Mouse (Mus musculus) layer of hippocampus, postnatal 14 days (tissue): ENCODE results near the gene Myl4. TPM values are rescaled to one million over a fixed set of nuclear protein-coding genes. Genes with fewer than 3 reads are reported as not detected.
"Not testable (repeated sequence)": the region's sequence is repeated elsewhere in the genome, so short reads cannot be mapped to it uniquely, and the experiment has no call there.

ENCODE experiments used
- DNase-seq, 2 experiments: peaks; one replicate each; pipeline ENCODE4 v3.0.0; 2021 to 2022; ENCODE audit warnings: low spot score in 2 of 2, mixed read lengths in 1 of 2
- long read RNA-seq, 2 experiments: library from polyadenylated mRNA; stranded (forward); transcript quantifications; one replicate each; pipeline ENCODE4 v2.0.0; 2021
- total RNA-seq, 2 experiments: library from RNA; stranded (reverse); gene quantifications; 2 replicates each; pipeline ENCODE4 v1.2.3; 2021

Myl4 gene
- 1 to 10 TPM; 3.6 to 4.9 TPM for total RNA-seq
- long read RNA-seq, experiment 1, partial matches to known transcripts: 2 of 6 reads
- long read RNA-seq, experiment 1, other reads (novel, unspliced or antisense): 4 of 6 reads
- long read RNA-seq, experiment 2, partial matches to known transcripts: 2 of 3 reads
- long read RNA-seq, experiment 2, other reads (novel, unspliced or antisense): 1 of 3 reads

DNA sequence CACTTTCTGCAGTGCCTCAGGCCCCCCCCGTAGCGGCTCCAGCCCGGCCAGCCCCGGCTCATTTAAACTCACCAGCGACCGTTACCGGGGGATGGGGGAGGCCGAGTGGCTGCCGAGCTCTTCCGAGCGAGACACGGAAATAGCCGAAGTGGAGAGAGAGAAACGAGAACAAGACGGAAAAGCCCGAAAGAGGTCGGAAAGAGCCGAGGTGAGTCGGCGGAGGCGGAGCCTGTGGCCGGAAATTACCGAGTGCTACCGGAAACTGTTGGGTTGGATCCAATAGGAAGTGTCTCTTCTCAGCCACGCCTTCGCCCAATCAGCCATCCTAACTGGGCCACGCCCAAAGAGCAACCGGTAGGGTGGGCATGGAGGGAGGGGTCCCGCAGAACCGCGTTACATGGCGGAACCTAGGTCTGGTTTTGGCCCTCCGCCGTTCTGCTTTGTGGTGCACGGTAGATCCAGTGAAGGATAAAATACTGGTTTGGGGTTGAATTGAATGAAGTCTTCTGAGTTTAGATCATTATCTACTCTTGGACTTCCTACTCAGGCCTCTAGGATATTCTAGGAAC, at the start of gene Myl4, which contains the start of gene Cdc27:
TSS of gene Myl4 (plus strand) at position 258 of the 569 bp plus-strand sequence.
TSS of gene Cdc27 (minus strand) at position 215 of the 569 bp plus-strand sequence.
- DNase-seq: peak; percentile 100

- no peak for DNase-seq
These were observed 42.0 kb upstream of the Myl4 start for GRCm38 (mm10) chr11:104508455-104508854.

DNA sequence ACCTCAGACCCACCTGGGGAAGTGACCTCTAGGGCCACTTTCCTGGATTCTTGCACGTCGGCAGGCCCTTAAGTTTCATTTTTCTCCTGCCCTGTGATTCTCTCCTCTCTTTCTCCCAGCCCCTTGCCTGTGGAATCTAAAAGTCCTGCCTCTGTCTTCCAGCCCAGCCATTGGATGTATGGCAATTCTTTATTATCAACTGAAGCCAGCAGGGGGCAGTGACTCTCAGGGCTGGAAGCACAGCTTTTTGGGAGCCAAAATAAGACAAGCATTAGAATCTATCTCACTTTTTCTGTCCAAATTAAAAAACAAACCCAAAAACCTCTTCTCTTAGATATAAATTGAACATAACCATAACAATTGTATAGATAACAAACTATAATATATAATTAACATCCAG, 39.9 kb upstream of the Myl4 start:
- peak in 1 of 2 experiments; percentile 11 for DNase-seq

DNA sequence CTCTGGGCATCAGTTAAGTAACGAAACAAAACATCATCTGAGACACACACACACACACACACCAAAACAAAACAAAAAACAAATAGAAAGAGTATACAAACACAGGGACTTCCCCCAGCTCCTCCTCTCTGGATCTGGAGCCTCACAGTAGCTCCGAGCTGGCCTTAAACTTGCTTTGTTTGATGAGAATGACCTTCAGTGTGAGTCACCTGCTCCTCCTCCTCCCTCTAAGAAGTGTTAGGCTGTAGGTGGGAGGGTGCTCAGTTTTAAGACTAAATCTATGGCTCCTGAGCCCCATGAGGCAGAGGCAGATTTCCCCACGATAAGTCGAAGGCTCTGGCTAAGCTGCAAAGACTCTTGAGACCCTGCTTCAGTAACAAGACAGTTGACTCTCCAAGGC, 38.0 kb upstream of the Myl4 start:
- DNase-seq: no peak

GRCm38 (mm10) chr11:104525935-104526334, 24.5 kb upstream of the Myl4 start:
- no peak for DNase-seq

GRCm38 (mm10) chr11:104536843-104537242, 13.6 kb upstream of the Myl4 start:
- no peak for DNase-seq

GRCm38 (mm10) chr11:104537945-104538555, 12.4 kb upstream of the Myl4 start:
- DNase-seq: no peak

DNA sequence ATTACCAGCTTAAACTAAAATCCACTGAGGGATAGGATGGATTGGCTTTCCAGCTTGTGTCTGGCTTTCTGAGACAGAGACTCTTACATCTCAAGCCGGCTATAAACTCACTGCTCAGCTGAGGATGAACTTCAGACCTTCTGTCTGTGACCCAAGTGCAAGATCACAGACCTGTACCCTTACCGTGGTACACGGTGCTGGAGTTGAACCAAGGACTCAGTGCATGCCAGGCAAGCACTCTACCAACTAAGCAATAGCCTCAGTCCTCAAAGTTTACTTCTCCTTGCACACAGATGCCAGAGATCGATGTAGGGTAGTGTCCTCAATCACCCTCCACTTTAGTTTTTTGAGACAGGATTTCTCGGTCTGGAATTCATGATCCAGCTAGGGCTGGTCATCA, 10.7 kb upstream of the Myl4 start:
- no peak for DNase-seq

DNA sequence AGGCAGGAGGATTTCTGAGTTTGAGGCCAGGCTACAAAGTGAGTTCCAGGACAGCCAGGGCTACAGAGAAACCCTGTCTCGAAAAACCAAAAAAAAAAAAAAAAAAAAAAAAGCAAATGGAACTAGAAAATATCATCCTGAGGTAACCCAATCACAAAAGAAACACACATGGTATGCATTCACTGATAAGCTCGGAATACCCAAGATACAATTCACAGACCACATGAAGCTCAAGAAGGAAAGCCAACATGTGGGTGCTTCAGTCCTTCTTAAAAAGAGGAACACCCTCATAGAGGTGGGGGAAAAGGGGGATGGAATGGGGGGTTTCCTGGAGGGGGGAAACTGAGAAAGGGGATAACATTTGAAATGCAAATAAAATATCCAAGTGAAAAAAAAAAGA, 7.1 kb upstream of the Myl4 start:
- not testable (repeated sequence) for DNase-seq

DNA sequence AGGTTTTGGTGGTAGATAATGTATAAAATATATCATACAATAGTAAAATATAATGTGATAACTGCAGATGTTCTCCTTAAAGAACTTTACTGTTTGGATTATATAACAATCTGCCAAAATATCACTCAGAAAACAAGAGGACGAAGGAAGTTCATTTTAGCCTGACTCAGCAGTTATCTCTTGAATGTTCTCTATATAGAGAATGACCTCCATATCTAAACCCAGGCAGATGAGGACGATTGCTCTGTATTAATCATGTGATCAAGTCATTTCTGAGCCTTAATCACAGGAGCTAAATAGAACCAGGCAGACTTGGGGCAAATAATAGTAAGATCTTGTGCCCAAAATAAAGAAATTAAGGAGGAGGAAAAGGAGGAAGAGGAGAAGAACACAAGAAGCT, 6.0 kb upstream of the Myl4 start:
- DNase-seq: no peak

DNA sequence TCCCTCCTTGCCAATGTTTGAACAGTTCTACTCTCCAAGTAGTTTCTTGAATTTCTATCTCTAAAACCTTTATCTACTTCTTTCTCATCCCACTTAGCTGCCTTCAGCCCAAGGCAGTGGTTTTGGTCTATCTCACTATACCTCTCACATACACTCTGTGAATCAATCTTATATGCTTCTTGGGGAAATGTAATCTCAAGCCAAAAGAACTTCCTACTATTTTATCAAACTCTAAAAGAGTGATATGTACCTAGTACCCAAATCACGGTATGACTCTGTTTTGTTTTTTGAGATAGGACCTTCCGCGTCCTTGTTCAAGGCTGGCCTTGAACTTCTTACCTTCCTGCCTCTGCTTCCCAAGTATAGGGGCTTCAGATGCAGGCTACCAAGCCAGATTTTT, 3.0 kb upstream of the Myl4 start:
- no peak for DNase-seq

DNA sequence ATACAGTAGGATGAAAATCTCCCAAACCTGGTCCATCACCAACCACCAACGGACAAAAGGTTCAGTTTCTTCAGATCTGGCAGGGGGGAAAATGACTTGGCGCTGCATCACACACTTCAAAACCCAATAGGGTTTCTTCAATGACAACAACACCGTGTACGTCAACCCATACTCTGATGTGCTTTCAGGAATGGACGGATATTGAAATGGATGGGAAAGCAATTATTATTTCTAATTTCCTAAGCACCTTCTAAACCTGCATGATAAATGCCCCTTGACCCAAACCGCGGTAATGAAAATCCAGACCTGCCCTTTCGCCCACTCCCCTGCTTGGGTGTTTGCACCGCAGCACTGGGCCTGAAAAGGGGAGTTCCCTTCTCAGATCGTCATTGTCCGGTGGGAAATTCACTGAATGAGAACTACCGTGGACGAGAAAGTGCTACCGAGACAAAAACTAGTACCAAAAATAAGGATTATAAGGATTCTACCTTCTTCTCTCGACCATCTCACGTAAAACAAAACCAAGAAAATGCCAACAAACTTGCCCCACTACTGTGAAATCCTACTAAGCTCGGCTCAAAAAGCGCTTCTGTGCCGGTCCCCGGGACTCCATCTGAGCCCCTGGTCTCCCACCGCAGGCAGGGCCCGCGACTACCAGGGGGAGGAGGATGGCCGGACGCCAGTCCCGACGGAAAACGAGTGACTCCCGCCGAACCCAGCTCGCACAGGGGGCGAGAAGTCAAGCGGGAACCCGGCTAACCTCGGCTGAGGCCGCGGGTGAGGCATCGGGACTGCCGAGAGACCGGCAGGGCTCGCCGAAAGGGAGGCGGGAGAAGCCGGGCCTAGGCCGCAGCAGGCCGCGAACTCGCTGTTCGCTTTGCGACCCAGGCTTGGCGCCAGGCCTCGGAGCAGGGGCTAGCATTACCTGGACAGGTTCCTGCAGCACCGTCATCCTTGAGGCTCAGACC, 741 bp upstream of the Myl4 start:
- peak in 1 of 2 experiments; percentile 29 for DNase-seq

- no peak for DNase-seq
These were observed 7.6 kb downstream of the Myl4 start for GRCm38 (mm10) chr11:104558065-104558464.

- no peak for DNase-seq
These were observed 8.4 kb downstream of the Myl4 start for GRCm38 (mm10) chr11:104558651-104559403.

- no peak for DNase-seq
These were observed 10.5 kb downstream of the Myl4 start for GRCm38 (mm10) chr11:104560971-104561370.

DNA sequence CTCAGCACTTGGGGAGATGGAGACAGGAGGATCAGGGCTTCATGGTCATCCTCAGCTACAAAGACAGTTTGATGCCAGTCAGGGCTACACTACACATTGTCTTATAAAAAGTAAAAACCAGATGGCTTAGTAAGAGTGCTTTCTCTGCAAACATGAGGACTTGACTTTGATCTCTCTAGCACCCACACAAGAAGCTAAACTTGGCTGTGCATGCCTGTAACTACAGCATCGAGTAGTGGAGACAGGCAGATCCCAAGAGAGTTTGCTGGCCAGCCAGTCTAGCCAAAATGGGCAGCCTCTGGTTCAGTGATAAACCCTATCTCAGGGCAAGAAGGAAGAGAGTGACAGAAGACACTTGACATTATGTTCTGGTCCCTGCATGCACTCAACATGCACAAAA, 13.0 kb downstream of the Myl4 start:
- DNase-seq: no peak

GRCm38 (mm10) chr11:104565172-104565571, 14.7 kb downstream of the Myl4 start:
- DNase-seq: no peak

- DNase-seq: no peak
These were observed 15.6 kb downstream of the Myl4 start for GRCm38 (mm10) chr11:104566097-104566496.

- DNase-seq: no peak
These were observed 16.3 kb downstream of the Myl4 start for GRCm38 (mm10) chr11:104566796-104567195.

DNA sequence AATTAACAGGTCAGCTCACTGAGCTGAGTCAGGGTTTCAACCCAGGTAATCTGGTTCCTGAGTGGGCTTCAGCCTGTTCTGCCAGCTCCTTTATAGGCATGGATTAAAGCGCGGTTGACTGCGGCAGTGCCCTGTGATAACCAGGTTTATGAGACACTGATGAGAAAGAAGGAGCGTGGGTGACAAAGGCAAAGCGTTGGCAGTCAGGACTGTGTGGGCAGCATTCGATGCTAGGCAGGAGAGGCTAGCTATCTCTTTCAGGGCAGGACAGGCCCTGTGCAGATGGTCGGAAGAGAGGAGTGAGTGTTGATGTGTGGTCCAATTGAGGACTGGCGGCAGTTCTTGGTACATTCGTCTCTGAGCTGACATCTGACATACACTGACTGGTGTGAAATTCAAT, 17.3 kb downstream of the Myl4 start:
- no peak for DNase-seq

DNA sequence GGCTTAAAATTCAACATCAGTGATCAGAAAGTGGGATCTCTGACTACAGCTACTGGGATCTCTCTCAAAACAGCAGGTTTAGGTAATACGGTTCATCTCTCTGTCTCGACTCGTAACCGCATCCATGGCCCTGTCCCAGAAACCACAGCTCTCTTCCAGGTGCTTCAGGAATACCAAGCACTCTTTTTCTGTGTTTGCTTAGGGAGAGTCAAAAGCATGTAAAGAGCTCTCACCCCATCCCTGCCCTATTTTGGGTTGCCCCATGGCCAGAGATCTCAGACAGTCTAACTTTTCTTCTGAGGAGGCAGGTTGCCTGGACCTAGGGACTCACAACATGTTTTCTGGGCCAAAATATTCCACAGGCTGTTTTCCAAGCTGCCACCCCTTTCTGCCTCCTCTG, 17.9 kb downstream of the Myl4 start:
- no peak for DNase-seq
